Mouse (Mus musculus) liver, postnatal 0 days (tissue): ENCODE data around the gene Zfp318. TPM values are rescaled to one million over a fixed set of nuclear protein-coding genes. Genes with fewer than 3 reads are reported as not detected.

Experiments used
- ATAC-seq: fragments of 200-750 bp; cut with Nextera tagmentation; 2 replicates; pipeline ENCODE4 v1.8.0; 2017; ENCODE audit warnings: mild to moderate bottlenecking, moderate library complexity
- DNase-seq: peaks from one replicate; pipeline ENCODE4 v3.0.0-alpha.2; 2016
- H3K27ac ChIP-seq: fragments of 300-500 bp; sonication (generic); 2 replicates; pipeline ENCODE4 v1.5.1; 2014; ENCODE audit warnings: antibody characterized with exemption, moderate library complexity, mild to moderate bottlenecking, low read depth
- H3K27me3 ChIP-seq: fragments of 300-500 bp; sonication (generic); 2 replicates; pipeline ENCODE4 v1.6.1; 2014; ENCODE audit warnings: low read length, control low read depth, mixed read lengths; ENCODE audit not compliant: insufficient read depth
- H3K36me3 ChIP-seq: fragments of 300-500 bp; sonication (generic); replicated peaks from 2 replicates; pipeline ENCODE4 v1.6.1; 2014; ENCODE audit warnings: mild to moderate bottlenecking, control low read depth, low read length, moderate library complexity, mixed read lengths; ENCODE audit not compliant: insufficient read depth
- H3K4me1 ChIP-seq: fragments of 300-500 bp; sonication (generic); 2 replicates; pipeline ENCODE4 v1.6.1; 2014; ENCODE audit warnings: antibody characterized with exemption, mild to moderate bottlenecking, control low read depth; ENCODE audit not compliant: insufficient read depth
- H3K4me2 ChIP-seq: fragments of 300-500 bp; sonication (generic); 2 replicates; pipeline ENCODE4 v1.6.1; 2014; ENCODE audit warnings: low read depth, mild to moderate bottlenecking, low read length, moderate library complexity, mixed read lengths
- H3K4me3 ChIP-seq: fragments of 300-500 bp; sonication (generic); 2 replicates; pipeline ENCODE4 v1.5.1; 2014; ENCODE audit warnings: low read depth, low read length
- H3K9ac ChIP-seq: fragments of 300-500 bp; sonication (generic); replicated peaks from 2 replicates; pipeline ENCODE4 v1.6.1; 2014; ENCODE audit warnings: mild to moderate bottlenecking, moderate library complexity
- H3K9me3 ChIP-seq: fragments of 300-500 bp; sonication (generic); 2 replicates; pipeline ENCODE4 v1.6.1; 2016; ENCODE audit warnings: mild to moderate bottlenecking, control low read depth, low read length, mixed read lengths
- CTCF ChIP-seq: sonication (generic); IDR thresholded peaks from 2 replicates; pipeline ENCODE4 v1.5.1; 2016; ENCODE audit warnings: antibody characterized with exemption, low read depth
- EP300 ChIP-seq: IDR thresholded peaks from 2 replicates; pipeline ENCODE4 v1.6.1; 2016; ENCODE audit warnings: antibody characterized with exemption, low read depth, mild to moderate bottlenecking
- WGBS: fragments of 180-500 bp; shearing (Covaris S2); extraction: QIAGEN DNeasy Blood & Tissue Kit; methylation state at CpG from one replicate; pipeline ENCODE4 v1.1.7; 2014; ENCODE audit not compliant: insufficient replicate concordance; 5-methylcytosine and 5-hydroxymethylcytosine counted together
- polyA plus RNA-seq: library from polyadenylated mRNA; unstranded; fragments of >200 nt; fragmentation: Nextera tagmentation; extraction: Ambion mirVana; gene quantifications from 2 replicates; pipeline ENCODE4 v1.2.1, GENCODE M21; 2015

Gene Zfp318
- polyA plus RNA-seq, 1 experiment from 2014 or later = 2.2 TPM

- no peak overlapping the region for H3K9ac ChIP-seq
- TF ChIP-seq EP300 (no peak), CTCF (no peak)
- ATAC-seq = no peak; the same call in 1 of the 2 replicates
- H3K4me2 ChIP-seq = no peak overlapping the region
- peaks cover 37% of the 10 kb centered on the region for H3K27me3 ChIP-seq
- no peak overlapping the region for H3K27ac ChIP-seq
- 64% methylated on average over 5 of the region's 5 CpGs for WGBS
- H3K9me3 ChIP-seq = no peaks in the 10 kb centered on the region
- H3K36me3 ChIP-seq = no peaks in the 10 kb centered on the region
- no peak overlapping the region for H3K4me3 ChIP-seq
- H3K4me1 ChIP-seq = peaks cover 3% of the 10 kb centered on the region; the same call in 1 of the 2 replicates
- no peak for DNase-seq
Observed at GRCm38 (mm10) chr17:46462226-46462625, 78.7 kb downstream of the Zfp318 start.

DNA sequence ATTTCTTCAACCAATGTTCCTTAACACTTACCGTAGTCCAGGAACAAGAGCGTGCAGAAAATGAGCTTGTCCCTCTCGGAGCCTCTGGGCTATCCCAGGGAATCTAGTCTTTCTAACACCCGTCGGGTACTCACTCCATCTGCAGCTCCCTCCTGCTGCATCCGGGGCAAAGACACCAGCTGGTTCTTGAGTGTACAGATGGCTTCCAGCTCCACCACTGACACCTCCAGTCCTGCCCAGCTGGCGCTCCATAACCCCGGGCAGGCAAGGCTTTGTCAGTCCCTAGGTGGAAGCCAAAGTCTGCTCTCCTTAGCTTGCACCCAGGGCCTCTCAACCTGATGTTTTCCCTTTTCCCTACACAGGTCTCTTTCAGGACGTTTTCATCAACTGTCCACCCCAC lies 84.3 kb downstream of the Zfp318 start:
- Histone ChIP-seq H3K27ac (no peak overlapping the region), H3K36me3 (no peaks in the 10 kb centered on the region), H3K4me3 (no peak overlapping the region), H3K4me2 (no peak overlapping the region), H3K27me3 (no peaks in the 10 kb centered on the region), H3K9me3 (no peaks in the 10 kb centered on the region), H3K9ac (no peak overlapping the region), H3K4me1 (no peaks in the 10 kb centered on the region)
- TF ChIP-seq CTCF = no peak
- no peak for TF ChIP-seq EP300
- DNase-seq = no peak
- no peak for ATAC-seq
- WGBS = 72% methylated on average over 9 of the region's 9 CpGs

Other genes with a start within 250 kb of the Zfp318 start
- gene Rsph9, start 239.5 kb upstream of the Zfp318 start, polyA plus RNA-seq = 1.7 and 1.8 TPM in 2 replicates
- gene Mad2l1bp, start 230.2 kb upstream of the Zfp318 start, polyA plus RNA-seq = 25.0 and 25.3 TPM in 2 replicates
- 23.4 and 27.5 TPM in 2 replicates for gene Gtpbp2, start 222.7 kb upstream of the Zfp318 start, polyA plus RNA-seq
- gene Polh, start 181.1 kb upstream of the Zfp318 start, polyA plus RNA-seq = 6.9 and 8.9 TPM in 2 replicates
- gene Xpo5, start 180.9 kb upstream of the Zfp318 start, polyA plus RNA-seq = 7.4 and 8.7 TPM in 2 replicates
- 23.9 and 24.8 TPM in 2 replicates for gene Polr1c, start 135.7 kb upstream of the Zfp318 start, polyA plus RNA-seq
- 62.6 and 68.7 TPM in 2 replicates for gene Yipf3, start 135.7 kb upstream of the Zfp318 start, polyA plus RNA-seq
- 0.12 TPM in 1 of 2 replicates, not detected in the other for gene Lrrc73, start 130.2 kb upstream of the Zfp318 start, polyA plus RNA-seq
- 5.6 and 6.2 TPM in 2 replicates for gene Tjap1, start 100.7 kb upstream of the Zfp318 start, polyA plus RNA-seq
- gene Dlk2, start 86.3 kb upstream of the Zfp318 start, polyA plus RNA-seq = not detected in 2 replicates
- gene Abcc10, start 55.4 kb upstream of the Zfp318 start, polyA plus RNA-seq = 1.5 TPM in 2 replicates
- not detected in 2 replicates for gene Crip3, start 45.2 kb downstream of the Zfp318 start, polyA plus RNA-seq
- gene Slc22a7, start 54.7 kb downstream of the Zfp318 start, polyA plus RNA-seq = 0.18 and 0.34 TPM in 2 replicates
- gene Ttbk1, start 103.9 kb downstream of the Zfp318 start, polyA plus RNA-seq = not detected in 2 replicates
- gene Dnph1, start 113.0 kb downstream of the Zfp318 start, polyA plus RNA-seq = 7.4 and 8.6 TPM in 2 replicates
- gene Cul9, start 162.7 kb downstream of the Zfp318 start, polyA plus RNA-seq = 1.0 and 1.3 TPM in 2 replicates
- 1.3 and 1.9 TPM in 2 replicates for gene Srf, start 172.4 kb downstream of the Zfp318 start, polyA plus RNA-seq
- 3.0 and 3.5 TPM in 2 replicates for gene Ptk7, start 245.8 kb downstream of the Zfp318 start, polyA plus RNA-seq